Comparison of ENCODE assay signal across 17 mouse cellular contexts in genomic region chr6:28561291-28561995, GRCm38 (mm10).
A peak's percentile ranks its signal among the peaks of the same experiment; 100 is the strongest.
DNase-seq lines count a peak whose midpoint lies in the region; ATAC-seq lines count a peak whose summit lies in the region.
"Had no signal": no experiment of that assay in that cellular context is flagged by ENCODE, and none has a peak within 500 bp of the region (broad histone marks: within the 10 kb centered on the region; RNA-seq: fewer than 3 reads in every experiment).

No protein-coding gene starts in this region.

- H3K36me3 ChIP-seq in limb, embryonic 13.5 days, result peaks cover 25% of the 10 kb centered on the region
- H3K36me3 ChIP-seq: hindbrain, embryonic 15.5 days had no signal

- peak; percentile 17 for DNase-seq in adrenal gland, postnatal 10 days
- no peak for DNase-seq in adrenal gland, postnatal 4 days (ENCODE audit: low spot score in 2 of 2)
- peak; percentile 27 for DNase-seq in gastrocnemius, postnatal 25 days
- DNase-seq in gastrocnemius, adult 8-10 months (ENCODE audit: low spot score in 2 of 2), result no peak
- DNase-seq in retina, postnatal 1 day, result peak; percentile 12
- no peak for DNase-seq in retina, embryonic 14.5 days (ENCODE audit: low spot score)
- no peak for DNase-seq in heart, adult 8-10 months (ENCODE audit: low spot score)
- DNase-seq: cerebellum, postnatal 36 days; heart, postnatal 10 days; liver, embryonic 13.5 days had no signal

- H3K4me2 ChIP-seq in limb, embryonic 13.5 days (replicated peaks), result no peak overlapping the region
- H3K4me2 ChIP-seq: embryonic facial prominence, embryonic 15.5 days; forebrain, embryonic 13.5 days; hindbrain, embryonic 15.5 days; liver, embryonic 13.5 days had no signal

- no peak overlapping the region for H3K9ac ChIP-seq in limb, embryonic 13.5 days
- H3K9ac ChIP-seq: embryonic facial prominence, embryonic 15.5 days; forebrain, embryonic 13.5 days; hindbrain, embryonic 15.5 days; liver, embryonic 13.5 days had no signal

- H3K4me3 ChIP-seq in limb, embryonic 13.5 days, result no peak overlapping the region
- H3K4me3 ChIP-seq: embryonic facial prominence, embryonic 15.5 days; forebrain, embryonic 13.5 days; hindbrain, embryonic 15.5 days; liver, embryonic 13.5 days; midbrain, embryonic 10.5 days had no signal

- no peaks in the 10 kb centered on the region for H3K9me3 ChIP-seq in limb, embryonic 13.5 days
- H3K9me3 ChIP-seq: embryonic facial prominence, embryonic 15.5 days; forebrain, embryonic 13.5 days; hindbrain, embryonic 15.5 days; liver, embryonic 13.5 days; midbrain, embryonic 10.5 days had no signal

- ATAC-seq in limb, embryonic 13.5 days (ENCODE audit: low FRiP score, low read depth), result peak; percentile 59; the same call in 1 of the 2 replicates
- ATAC-seq: forebrain, embryonic 13.5 days; lung, postnatal 0 days; Patski had no signal

- WGBS in limb, embryonic 13.5 days, result 58% methylated on average over 5 of the region's 5 CpGs

- no peaks in the 10 kb centered on the region for H3K27me3 ChIP-seq in limb, embryonic 13.5 days
- H3K27me3 ChIP-seq: embryonic facial prominence, embryonic 15.5 days; forebrain, embryonic 13.5 days; hindbrain, embryonic 15.5 days; liver, embryonic 13.5 days; Patski had no signal

- H3K4me1 ChIP-seq in limb, embryonic 13.5 days, result peaks cover 24% of the 10 kb centered on the region
- H3K4me1 ChIP-seq: embryonic facial prominence, embryonic 15.5 days; hindbrain, embryonic 15.5 days; liver, embryonic 13.5 days had no signal

- no peak overlapping the region for H3K27ac ChIP-seq in limb, embryonic 13.5 days
- H3K27ac ChIP-seq: embryonic facial prominence, embryonic 15.5 days; forebrain, embryonic 13.5 days; hindbrain, embryonic 15.5 days; liver, embryonic 13.5 days; midbrain, embryonic 10.5 days had no signal

Comparison
In these comparisons a context has a peak if more than half of its experiments do, and no peak if none do; other contexts are left out.
1. DNase-seq: peak in adrenal gland, postnatal 10 days (single experiment), gastrocnemius, postnatal 25 days (single experiment) and retina, postnatal 1 day (single experiment); none in adrenal gland, postnatal 4 days (0 of 2), gastrocnemius, adult 8-10 months (0 of 2), retina, embryonic 14.5 days (single experiment) and heart, adult 8-10 months (single experiment).